Mouse (Mus musculus): ENCODE results near the gene Lenep.

DNA sequence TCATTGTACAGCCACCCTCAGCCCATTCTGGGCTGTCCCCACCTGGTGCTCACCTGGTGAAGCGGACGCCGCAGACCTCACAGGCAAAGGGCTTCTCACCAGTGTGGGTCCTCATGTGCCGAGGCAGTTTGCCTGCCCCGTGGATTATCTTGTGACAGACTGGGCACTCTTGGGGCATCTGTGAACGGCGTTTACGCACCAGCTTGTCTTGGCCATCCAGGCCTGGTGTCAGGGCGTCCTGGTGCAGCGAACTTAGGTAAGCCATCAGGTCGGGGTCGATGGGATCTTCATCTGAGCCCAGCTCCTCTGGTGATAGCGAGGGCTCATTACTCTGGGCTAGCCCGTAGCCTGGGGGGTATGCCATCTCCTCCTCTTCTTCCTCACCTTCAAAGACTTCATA is 22.3 kb downstream of the Lenep start:
- TF ChIP-seq CTCF (conservative IDR thresholded peaks at IDR 0.05 in 1 of 2, IDR thresholded peaks at IDR 0.05 in 1 of 2; ENCODE audit: low read depth in 2 of 2, low read length in 2 of 2) (no peak), SIN3A (IDR thresholded peaks at IDR 0.05; ENCODE audit: low read length) (no peak), POLR2A (IDR thresholded peaks at IDR 0.05; ENCODE audit: low read depth, low read length) (no peak), EP300 (IDR thresholded peaks at IDR 0.05; ENCODE audit: low read length) (no peak), USF1 (IDR thresholded peaks at IDR 0.05; ENCODE audit: low read depth, low read length) (no peak), CHD2 (IDR thresholded peaks at IDR 0.05; ENCODE audit: low read length) (no peak), MAFK (IDR thresholded peaks at IDR 0.05; ENCODE audit: insufficient replicate concordance, low read length) (no peak), RCOR1 (conservative IDR thresholded peaks at IDR 0.05; ENCODE audit: low read depth, low read length) (no peak), ELF1 (IDR thresholded peaks at IDR 0.05; ENCODE audit: low read depth, low read length) (no peak), TCF12 (IDR thresholded peaks at IDR 0.05; ENCODE audit: low read depth, low read length) (no peak), JUN (IDR thresholded peaks at IDR 0.05; ENCODE audit: insufficient read depth, low read depth, low read length) (no peak), GABPA (IDR thresholded peaks at IDR 0.05; ENCODE audit: insufficient replicate concordance, low read depth, low read length) (no peak), POLR2AphosphoS2 (IDR thresholded peaks at IDR 0.05; ENCODE audit: low read depth, low read length) (no peak)
